9 mouse cellular contexts compared by ENCODE assay signal in genomic region chr4:87570470-87570891, GRCm38 (mm10).
DNase-seq lines count a peak whose midpoint lies in the region; ATAC-seq lines count a peak whose summit lies in the region.
"Had no signal": no experiment of that assay in that cellular context is flagged by ENCODE, and none has a peak within 500 bp of the region (broad histone marks: within the 10 kb centered on the region; RNA-seq: fewer than 3 reads in every experiment).

No protein-coding gene starts in this region.

- no peak overlapping the region for H3K27ac ChIP-seq in heart, embryonic 11.5 days (ENCODE audit: low read depth, low read length)
- peak overlapping the region; percentile 59 for H3K27ac ChIP-seq in hindbrain, embryonic 13.5 days
- peak overlapping the region; percentile 61; the same call in 1 of the 2 replicates for H3K27ac ChIP-seq in limb, embryonic 13.5 days

- DNase-seq in heart, postnatal 25 days (ENCODE audit: low spot score), result peak; percentile 4
- peak; percentile 9 for DNase-seq in cerebellum, adult 9-10 months
- peak; percentile 67 to 78 for DNase-seq in right cerebral cortex, postnatal 10 days (ENCODE audit: low spot score in 2 of 2)
- no peak for DNase-seq in gastrocnemius, postnatal 10 days
- no peak for DNase-seq in adipocyte (ENCODE audit: low spot score)

- H3K4me2 ChIP-seq in heart, embryonic 11.5 days, result no peak overlapping the region
- peak overlapping the region; percentile 35 for H3K4me2 ChIP-seq in hindbrain, embryonic 13.5 days
- peak overlapping the region; percentile 51 for H3K4me2 ChIP-seq in limb, embryonic 13.5 days (replicated peaks)

- H3K4me1 ChIP-seq in heart, embryonic 11.5 days (ENCODE audit: control insufficient read depth, insufficient read depth, low read length), result no peaks in the 10 kb centered on the region
- 0 out of 2 replicates have a peak, but pooled peaks cover 10% of the 10 kb centered on the region for H3K4me1 ChIP-seq in hindbrain, embryonic 13.5 days (replicated peaks)
- peaks cover 29% of the 10 kb centered on the region for H3K4me1 ChIP-seq in limb, embryonic 13.5 days
- H3K4me1 ChIP-seq: megakaryocyte, embryonic 14.5 days had no signal

- H3K27me3 ChIP-seq in heart, embryonic 11.5 days (ENCODE audit: control insufficient read depth, insufficient read depth, low read length), result no peaks in the 10 kb centered on the region
- no peaks in the 10 kb centered on the region for H3K27me3 ChIP-seq in hindbrain, embryonic 13.5 days
- no peaks in the 10 kb centered on the region for H3K27me3 ChIP-seq in limb, embryonic 13.5 days
- H3K27me3 ChIP-seq: megakaryocyte, embryonic 14.5 days had no signal

- H3K9me3 ChIP-seq in heart, embryonic 11.5 days (replicated peaks; ENCODE audit: control insufficient read depth, low read length), result no peaks in the 10 kb centered on the region
- 0 out of 2 replicates have a peak, but pooled peaks cover 5% of the 10 kb centered on the region for H3K9me3 ChIP-seq in hindbrain, embryonic 13.5 days
- no peaks in the 10 kb centered on the region for H3K9me3 ChIP-seq in limb, embryonic 13.5 days

- no peak overlapping the region for H3K9ac ChIP-seq in heart, embryonic 11.5 days (ENCODE audit: low read depth, low read length)
- no peak overlapping the region for H3K9ac ChIP-seq in hindbrain, embryonic 13.5 days
- H3K9ac ChIP-seq in limb, embryonic 13.5 days, result no peak overlapping the region

- WGBS in heart, embryonic 11.5 days (ENCODE audit: insufficient replicate concordance), result 66% methylated on average over 13 of the region's 13 CpGs
- 50% methylated on average over 13 of the region's 13 CpGs for WGBS in hindbrain, embryonic 13.5 days
- 24% methylated on average over 13 of the region's 13 CpGs for WGBS in limb, embryonic 13.5 days

- no peaks in the 10 kb centered on the region for H3K36me3 ChIP-seq in heart, embryonic 11.5 days (ENCODE audit: control insufficient read depth, insufficient read depth, low read length)
- H3K36me3 ChIP-seq in hindbrain, embryonic 13.5 days, result no peaks in the 10 kb centered on the region
- no peaks in the 10 kb centered on the region for H3K36me3 ChIP-seq in limb, embryonic 13.5 days

- intact Hi-C loops in heart, postnatal 25 days (cut with DNase I), result no loop called here

- no peak overlapping the region for H3K4me3 ChIP-seq in heart, embryonic 11.5 days (ENCODE audit: low read depth, low read length)
- H3K4me3 ChIP-seq in hindbrain, embryonic 13.5 days, result no peak overlapping the region
- peak overlapping the region; percentile 7; the same call in 1 of the 2 replicates for H3K4me3 ChIP-seq in limb, embryonic 13.5 days
- H3K4me3 ChIP-seq: megakaryocyte, embryonic 14.5 days had no signal

- ATAC-seq in heart, embryonic 11.5 days (replicated peaks; ENCODE audit: insufficient number of reproducible peaks, low FRiP score, low TSS enrichment), result no peak
- peak; percentile 96 for ATAC-seq in hindbrain, embryonic 13.5 days (ENCODE audit: low FRiP score)
- ATAC-seq in limb, embryonic 13.5 days (ENCODE audit: low FRiP score, low read depth), result peak; percentile 94

Comparison
In these comparisons a context has a peak if more than half of its experiments do, and no peak if none do; other contexts are left out.
1. DNase-seq: peak in heart, postnatal 25 days (single experiment), cerebellum, adult 9-10 months (single experiment) and right cerebral cortex, postnatal 10 days (2 of 2); none in gastrocnemius, postnatal 10 days (single experiment) and adipocyte (single experiment).